Mouse (Mus musculus): ENCODE data around the gene Atraid. TPM values are rescaled to one million over a fixed set of nuclear protein-coding genes. Genes with fewer than 3 reads are reported as not detected.

The Atraid gene
- polyA plus RNA-seq, 1 experiment from 2014 or later: 165 TPM

DNA sequence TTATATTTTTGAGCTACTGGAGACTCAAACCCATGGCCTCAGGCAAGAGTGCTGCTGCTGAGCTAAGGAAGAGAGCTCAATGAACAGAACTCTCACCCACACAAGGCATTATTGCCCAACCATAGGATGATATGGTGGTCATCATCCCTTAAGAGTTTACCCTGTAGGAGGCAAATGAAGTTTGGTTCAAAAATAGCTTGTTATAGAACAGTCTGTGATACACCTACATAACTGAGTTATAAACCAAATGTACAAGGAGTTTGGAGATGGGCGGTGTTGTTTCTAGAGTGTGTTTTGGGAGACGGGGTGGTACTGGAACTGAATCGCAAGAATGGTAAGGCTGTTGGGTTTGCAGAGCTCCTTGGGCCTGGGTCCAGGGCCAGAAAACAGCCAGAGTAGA is 21.7 kb downstream of the Atraid start:
- no peak for ATAC-seq (ENCODE audit: low FRiP score)
- no peak overlapping the region for H3K4me3 ChIP-seq
- no peaks in the 10 kb centered on the region for H3K4me1 ChIP-seq (replicated peaks)
- no peak overlapping the region for H3K27ac ChIP-seq
- no peak overlapping the region for H3K4me2 ChIP-seq
- H3K9me3 ChIP-seq: no peaks in the 10 kb centered on the region
- H3K9ac ChIP-seq: no peak overlapping the region
- no peaks in the 10 kb centered on the region for H3K27me3 ChIP-seq
- peaks cover 94% of the 10 kb centered on the region for H3K36me3 ChIP-seq
- 96% methylated on average over 3 of the region's 3 CpGs for WGBS

DNA sequence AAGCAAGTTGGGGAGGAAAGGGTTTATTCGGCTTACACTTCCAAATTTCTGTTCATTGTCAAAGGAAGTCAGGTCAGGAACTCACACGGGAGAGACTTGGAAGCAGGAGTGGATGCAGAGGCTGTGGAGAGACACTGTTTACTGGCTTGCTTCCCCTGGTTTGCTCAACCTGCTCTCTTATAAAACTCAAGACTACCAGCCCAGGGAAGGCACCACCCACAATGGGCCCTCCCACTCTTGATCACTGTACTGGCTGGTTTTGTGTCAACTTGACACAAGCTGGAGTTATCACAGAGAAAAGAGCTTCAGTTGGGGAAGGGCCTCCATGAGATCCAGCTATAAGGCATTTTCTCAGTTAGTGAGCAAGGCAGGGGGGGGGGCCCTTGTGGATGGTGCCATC is 22.9 kb downstream of the Atraid start:
- Histone ChIP-seq H3K9me3 (no peaks in the 10 kb centered on the region), H3K4me1 (replicated peaks) (no peaks in the 10 kb centered on the region), H3K4me3 (no peak overlapping the region), H3K36me3 (peaks cover 100% of the 10 kb centered on the region), H3K27me3 (no peaks in the 10 kb centered on the region), H3K4me2 (no peak overlapping the region), H3K9ac (no peak overlapping the region), H3K27ac (no peak overlapping the region)
- no peak for ATAC-seq (ENCODE audit: low FRiP score)
- 96% methylated on average over 2 of the region's 2 CpGs for WGBS

DNA sequence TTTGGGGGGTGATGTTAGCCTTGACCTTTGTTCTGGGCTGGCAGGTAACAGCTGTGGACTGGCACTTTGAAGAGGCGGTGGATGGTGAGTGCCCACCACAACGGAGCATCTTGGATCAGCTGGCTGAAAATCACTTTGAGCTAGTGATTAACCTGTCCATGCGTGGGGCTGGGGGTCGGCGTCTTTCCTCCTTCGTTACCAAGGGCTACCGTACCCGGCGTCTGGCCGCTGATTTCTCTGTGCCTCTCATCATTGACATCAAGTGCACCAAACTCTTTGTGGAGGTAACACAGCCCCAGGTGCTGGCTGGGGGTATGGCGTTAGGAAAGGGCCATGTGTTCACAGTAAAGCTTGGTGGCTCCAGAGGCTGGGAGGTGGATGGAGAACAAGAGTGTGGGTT is 23.7 kb downstream of the Atraid start:
- ATAC-seq (ENCODE audit: low FRiP score): no peak
- no peaks in the 10 kb centered on the region for H3K27me3 ChIP-seq
- H3K27ac ChIP-seq: no peak overlapping the region
- H3K4me2 ChIP-seq: no peak overlapping the region
- no peaks in the 10 kb centered on the region for H3K9me3 ChIP-seq
- H3K4me3 ChIP-seq: no peak overlapping the region
- H3K4me1 ChIP-seq (replicated peaks): no peaks in the 10 kb centered on the region
- no peak overlapping the region for H3K9ac ChIP-seq
- 94% methylated on average over 11 of the region's 11 CpGs for WGBS
- H3K36me3 ChIP-seq: peaks cover 100% of the 10 kb centered on the region

DNA sequence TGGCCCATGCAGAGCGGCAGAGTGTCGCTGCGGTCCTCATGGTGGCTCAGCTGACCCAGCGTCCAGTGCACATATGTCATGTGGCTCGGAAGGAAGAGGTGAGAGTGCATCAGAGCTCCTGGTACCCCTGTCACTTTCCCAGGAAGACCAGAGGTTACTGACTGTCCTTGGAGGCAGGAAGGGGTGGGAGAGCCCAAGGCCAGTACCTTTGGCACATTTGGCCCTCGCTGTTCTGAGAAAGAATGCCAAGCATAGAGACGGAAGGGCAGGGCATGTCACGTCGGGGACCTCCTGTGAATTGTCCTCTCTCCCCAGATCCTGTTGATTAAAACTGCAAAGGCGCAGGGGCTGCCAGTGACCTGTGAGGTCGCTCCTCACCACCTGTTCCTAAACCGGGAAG is 25.1 kb downstream of the Atraid start:
- ATAC-seq (ENCODE audit: low FRiP score): no peak
- Histone ChIP-seq H3K4me2 (no peak overlapping the region), H3K9ac (no peak overlapping the region), H3K36me3 (peaks cover 100% of the 10 kb centered on the region), H3K9me3 (no peaks in the 10 kb centered on the region), H3K4me3 (no peak overlapping the region), H3K4me1 (replicated peaks) (no peaks in the 10 kb centered on the region), H3K27ac (no peak overlapping the region), H3K27me3 (no peaks in the 10 kb centered on the region)
- 92% methylated on average over 12 of the region's 12 CpGs for WGBS

DNA sequence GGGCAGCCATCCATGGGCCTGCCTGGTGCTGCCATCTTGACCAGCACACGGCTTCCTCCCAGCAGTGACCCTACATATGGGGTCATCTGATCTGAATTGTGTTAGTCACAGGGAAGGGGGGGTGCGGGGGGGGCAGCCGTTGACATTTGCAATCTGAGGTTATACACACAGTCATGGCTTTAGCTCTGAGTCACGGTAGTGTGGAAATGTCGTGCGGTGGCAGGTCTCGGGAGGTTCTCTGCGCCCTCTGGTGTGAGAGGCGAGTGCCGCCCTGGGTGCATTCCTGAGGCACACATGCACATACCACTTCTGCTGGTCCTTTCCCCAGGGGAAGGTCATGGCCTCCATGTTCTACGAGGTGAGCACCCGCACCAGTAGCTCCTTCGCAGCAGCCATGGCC is 28.2 kb downstream of the Atraid start:
- H3K9me3 ChIP-seq: no peaks in the 10 kb centered on the region
- peaks cover 80% of the 10 kb centered on the region for H3K36me3 ChIP-seq
- no peak overlapping the region for H3K4me2 ChIP-seq
- no peak overlapping the region for H3K9ac ChIP-seq
- H3K27ac ChIP-seq: no peak overlapping the region
- WGBS: 88% methylated on average over 13 of the region's 13 CpGs
- no peaks in the 10 kb centered on the region for H3K27me3 ChIP-seq
- no peak overlapping the region for H3K4me3 ChIP-seq
- no peak for ATAC-seq (ENCODE audit: low FRiP score)
- H3K4me1 ChIP-seq (replicated peaks): no peaks in the 10 kb centered on the region

DNA sequence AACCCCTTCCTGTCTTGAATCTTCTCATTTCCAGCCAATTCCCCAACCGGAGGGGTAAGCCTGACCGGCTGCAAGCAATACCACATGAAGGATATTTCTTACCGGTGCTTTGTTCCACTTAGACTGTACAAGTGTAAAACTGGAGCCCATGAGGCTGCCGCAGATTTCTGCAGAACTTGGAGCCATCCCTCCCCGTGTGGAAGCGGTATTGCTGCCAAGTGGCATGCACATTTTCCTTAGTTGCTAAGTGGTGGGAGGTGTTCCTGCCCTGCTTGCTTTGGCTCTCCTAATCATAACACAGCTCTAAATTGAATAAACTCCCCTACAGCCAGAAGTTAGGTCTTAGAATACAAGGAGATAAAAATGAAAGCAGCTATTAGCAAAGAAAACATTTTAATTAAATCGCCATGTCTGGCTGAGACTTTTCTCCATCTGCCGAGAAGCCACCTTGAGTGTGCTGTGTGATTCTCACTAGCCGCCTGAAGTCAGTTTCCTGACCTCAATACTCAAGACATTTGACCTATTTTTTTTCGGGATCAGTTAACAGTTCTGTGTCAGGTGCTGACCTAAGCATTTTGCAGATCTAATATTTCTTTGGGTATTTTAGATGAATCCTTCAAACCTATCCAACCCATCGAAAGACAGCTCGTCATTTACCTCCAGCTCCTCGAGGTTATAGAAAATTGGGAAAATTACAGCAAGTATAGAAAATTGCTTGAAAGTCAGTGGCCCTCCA is 32.1 kb downstream of the Atraid start:
- no peaks in the 10 kb centered on the region for H3K9me3 ChIP-seq
- H3K36me3 ChIP-seq: peaks cover 41% of the 10 kb centered on the region
- H3K27me3 ChIP-seq: no peaks in the 10 kb centered on the region
- 89% methylated on average over 13 of the region's 13 CpGs for WGBS
- no peak overlapping the region for H3K9ac ChIP-seq
- no peak for ATAC-seq (ENCODE audit: low FRiP score)
- H3K4me1 ChIP-seq (replicated peaks): peaks cover 19% of the 10 kb centered on the region
- H3K4me3 ChIP-seq: no peak overlapping the region
- H3K27ac ChIP-seq: no peak overlapping the region
- no peak overlapping the region for H3K4me2 ChIP-seq

DNA sequence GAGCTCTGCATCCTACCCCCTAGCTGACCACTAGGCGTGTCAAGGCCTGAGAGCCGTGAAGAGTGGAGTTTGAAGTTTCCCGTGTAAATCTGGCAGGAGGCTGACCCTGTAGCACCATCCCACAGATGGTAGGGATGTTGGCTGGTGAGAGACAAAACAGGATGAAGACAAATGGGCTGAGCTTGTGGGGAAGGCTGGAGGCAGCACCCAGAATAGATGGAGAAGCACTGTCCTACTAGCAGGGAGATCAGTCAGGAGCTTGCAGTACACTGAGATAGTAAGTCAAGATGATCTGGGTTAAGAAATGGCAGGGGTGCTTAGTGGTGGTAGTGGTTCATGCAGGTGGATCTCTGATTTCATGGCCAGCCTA is 32.7 kb downstream of the Atraid start:
- no peak for ATAC-seq (ENCODE audit: low FRiP score)
- Histone ChIP-seq H3K27me3 (no peaks in the 10 kb centered on the region), H3K27ac (no peak overlapping the region), H3K4me3 (no peak overlapping the region), H3K36me3 (peaks cover 35% of the 10 kb centered on the region), H3K9me3 (no peaks in the 10 kb centered on the region), H3K9ac (no peak overlapping the region), H3K4me1 (replicated peaks) (peaks cover 19% of the 10 kb centered on the region), H3K4me2 (no peak overlapping the region)
- 70% methylated on average over 3 of the region's 3 CpGs for WGBS

DNA sequence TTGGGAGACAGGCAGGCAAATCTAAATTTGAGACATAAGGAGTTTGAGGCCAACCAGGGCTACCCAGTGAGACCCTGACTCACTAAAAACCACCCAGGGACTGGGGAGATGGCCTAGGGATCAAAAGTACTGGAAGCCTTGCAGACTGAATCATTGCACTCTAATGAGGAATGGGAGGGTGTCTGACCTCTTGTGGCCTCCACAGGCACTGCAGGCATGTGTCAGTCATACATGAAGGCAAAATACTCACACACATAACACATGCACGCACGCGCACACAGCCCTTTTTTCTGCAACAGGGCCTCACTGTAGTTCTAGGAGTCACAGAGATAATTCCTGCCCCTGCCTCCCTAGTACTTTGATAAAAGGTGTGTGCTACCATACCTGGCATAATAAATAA is 33.3 kb downstream of the Atraid start:
- Histone ChIP-seq H3K4me2 (no peak overlapping the region), H3K4me1 (replicated peaks) (peaks cover 22% of the 10 kb centered on the region)
- WGBS: 67% methylated on average over 3 of the region's 3 CpGs

DNA sequence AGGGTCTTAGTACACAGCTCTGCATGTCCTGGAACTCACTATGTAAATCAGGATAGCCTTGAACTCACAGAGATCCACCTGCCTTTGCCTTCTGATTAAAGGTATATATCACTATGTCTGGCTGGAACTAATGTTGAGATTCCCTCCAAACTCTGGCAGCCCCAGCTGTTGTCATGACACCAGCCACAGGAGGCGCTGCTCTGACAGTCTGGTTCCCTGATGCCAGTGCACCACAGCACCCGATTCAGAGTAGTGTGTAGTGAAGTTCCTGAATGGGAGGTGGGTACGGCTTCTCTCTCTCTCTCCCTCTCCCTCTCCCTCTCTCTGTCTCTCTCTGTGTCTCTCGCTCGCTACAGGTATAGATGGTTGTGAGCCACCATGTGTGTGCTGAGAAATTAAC is 34.2 kb downstream of the Atraid start:
- Histone ChIP-seq H3K4me2 (no peak overlapping the region), H3K9me3 (no peaks in the 10 kb centered on the region), H3K4me1 (replicated peaks) (peaks cover 27% of the 10 kb centered on the region), H3K27me3 (no peaks in the 10 kb centered on the region), H3K27ac (peak overlapping the region; percentile 85), H3K9ac (peak overlapping the region; percentile 49; the same call in 1 of the 2 replicates), H3K4me3 (no peak overlapping the region), H3K36me3 (peaks cover 20% of the 10 kb centered on the region)
- WGBS: 15% methylated on average over 5 of the region's 5 CpGs
- ATAC-seq (ENCODE audit: low FRiP score): peak; percentile 50

More for the DNA sequence above, 33.3 kb downstream of the Atraid start:
- no peaks in the 10 kb centered on the region for H3K9me3 ChIP-seq
- no peaks in the 10 kb centered on the region for H3K27me3 ChIP-seq
- no peak overlapping the region for H3K9ac ChIP-seq
- no peak overlapping the region for H3K4me3 ChIP-seq
- ATAC-seq (ENCODE audit: low FRiP score): no peak
- peaks cover 29% of the 10 kb centered on the region for H3K36me3 ChIP-seq
- no peak overlapping the region for H3K27ac ChIP-seq

DNA sequence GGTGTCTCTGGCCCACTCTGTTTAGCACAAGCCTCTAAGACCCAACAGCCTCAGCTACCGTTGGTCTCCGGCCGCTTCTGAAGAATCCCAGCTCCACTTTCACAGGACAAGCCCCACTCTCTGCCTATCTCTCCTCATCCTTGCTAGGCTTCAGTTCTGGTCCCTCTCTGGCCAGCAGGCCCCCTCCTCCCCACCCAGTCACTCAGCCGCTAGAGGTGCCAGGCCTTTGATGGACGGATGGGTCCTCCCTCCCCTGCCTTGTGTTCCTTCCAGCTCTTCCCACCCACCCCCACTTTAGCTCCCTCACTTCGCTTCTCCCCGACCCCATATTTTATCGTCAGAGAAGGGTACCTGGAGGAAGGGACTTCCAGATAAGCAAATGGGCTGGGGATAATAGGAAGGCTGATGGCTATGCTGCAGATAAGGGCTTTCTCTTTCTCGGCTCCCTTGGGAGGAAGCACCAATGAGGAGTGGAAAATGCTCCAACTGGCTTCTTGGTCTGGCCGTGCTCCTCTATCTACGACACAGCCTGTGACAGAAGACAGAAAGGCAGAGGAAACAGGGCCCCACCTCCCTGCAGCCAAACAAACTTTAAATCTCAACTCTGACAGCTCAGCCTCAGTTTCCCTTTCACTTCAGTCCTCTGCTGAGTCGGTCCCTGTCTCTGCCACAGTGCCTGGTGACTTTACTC is 35.0 kb downstream of the Atraid start:
- H3K4me2 ChIP-seq: no peak overlapping the region; the same call in 1 of the 2 replicates
- 37% methylated on average over 12 of the region's 12 CpGs for WGBS

DNA sequence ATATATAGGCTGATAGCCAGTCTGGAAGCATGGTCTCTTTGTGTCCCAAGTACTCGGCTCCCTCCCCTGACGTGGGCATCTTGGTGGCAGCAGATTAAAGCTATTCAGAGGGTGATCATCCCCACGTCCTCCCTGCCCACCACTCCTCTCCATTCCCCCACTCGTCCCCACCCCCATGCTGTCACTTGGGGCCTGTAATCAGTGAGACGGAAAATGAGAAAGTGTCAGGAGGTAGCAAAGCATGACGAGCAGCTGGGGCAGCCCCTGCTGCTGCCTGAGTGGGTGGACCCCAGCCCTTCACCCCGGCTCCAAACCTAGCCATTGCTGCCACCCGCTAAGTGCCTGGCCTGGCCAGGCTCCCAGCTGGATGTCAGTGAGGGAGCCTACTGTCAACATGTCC is 35.8 kb downstream of the Atraid start:
- Histone ChIP-seq H3K36me3 (peaks cover 8% of the 10 kb centered on the region), H3K4me1 (replicated peaks) (peaks cover 27% of the 10 kb centered on the region), H3K9ac (peak overlapping the region; percentile 36; the same call in 1 of the 2 replicates), H3K27ac (peak overlapping the region; percentile 85), H3K4me3 (no peak overlapping the region), H3K9me3 (no peaks in the 10 kb centered on the region), H3K27me3 (peaks cover under 1% of the 10 kb centered on the region), H3K4me2 (peak overlapping the region; percentile 13; the same call in 1 of the 2 replicates)
- WGBS: 0% methylated on average over 8 of the region's 8 CpGs
- peak; percentile 57 for ATAC-seq (ENCODE audit: low FRiP score)

More for the DNA sequence above, 35.0 kb downstream of the Atraid start:
- ATAC-seq (ENCODE audit: low FRiP score): peak; percentile 31; the same call in 1 of the 2 replicates
- no peaks in the 10 kb centered on the region for H3K9me3 ChIP-seq
- no peaks in the 10 kb centered on the region; the same call in 1 of the 2 replicates for H3K27me3 ChIP-seq
- H3K27ac ChIP-seq: peak overlapping the region; percentile 85
- H3K9ac ChIP-seq: peak overlapping the region; percentile 49; the same call in 1 of the 2 replicates
- H3K4me1 ChIP-seq (replicated peaks): peaks cover 27% of the 10 kb centered on the region
- H3K4me3 ChIP-seq: no peak overlapping the region
- peaks cover 15% of the 10 kb centered on the region for H3K36me3 ChIP-seq

DNA sequence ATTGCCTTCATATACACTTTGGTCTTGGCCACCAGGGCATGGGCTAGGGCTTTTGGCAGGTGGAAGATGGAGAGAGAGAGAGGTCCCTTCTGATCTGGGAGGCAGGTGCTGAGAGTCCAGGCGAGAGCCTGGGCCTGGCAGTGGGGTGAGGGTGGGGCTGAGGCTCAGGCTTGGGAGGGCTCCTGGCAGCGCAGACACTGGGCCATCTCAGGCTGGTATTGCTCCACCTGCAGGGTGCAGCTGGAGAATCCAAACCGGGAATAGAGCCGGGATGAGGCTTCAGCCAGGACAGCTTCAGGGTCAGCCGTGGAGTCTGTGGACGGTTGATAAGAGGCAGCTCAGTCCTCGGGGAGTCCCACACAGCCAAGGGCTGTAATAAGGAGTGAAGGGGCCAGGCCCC is 38.5 kb downstream of the Atraid start:
- H3K9ac ChIP-seq: peak overlapping the region; percentile 49; the same call in 1 of the 2 replicates
- peaks cover 5% of the 10 kb centered on the region; the same call in 1 of the 2 replicates for H3K36me3 ChIP-seq
- peak overlapping the region; percentile 58; the same call in 1 of the 2 replicates for H3K27ac ChIP-seq
- H3K4me2 ChIP-seq: no peak overlapping the region
- peaks cover 44% of the 10 kb centered on the region for H3K4me1 ChIP-seq (replicated peaks)
- H3K27me3 ChIP-seq: peaks cover 27% of the 10 kb centered on the region
- no peak for ATAC-seq (ENCODE audit: low FRiP score)
- no peaks in the 10 kb centered on the region for H3K9me3 ChIP-seq
- 21% methylated on average over 7 of the region's 7 CpGs for WGBS
- H3K4me3 ChIP-seq: no peak overlapping the region

Data from hindbrain, embryonic 13.5 days (tissue).